Mouse (Mus musculus) bone marrow macrophage, adult 2 months (primary cell): ENCODE measurements around the gene Schip1. TPM values are rescaled to one million over a fixed set of nuclear protein-coding genes. Genes with fewer than 3 reads are reported as not detected.

Source experiments
- H3K27ac ChIP-seq: 2 replicates; pipeline ENCODE4 v1.5.1; 2012; ENCODE audit warnings: low read depth, low read length; ENCODE audit not compliant: insufficient read depth
- H3K4me1 ChIP-seq: 2 replicates; pipeline ENCODE4 v1.6.1; 2012; ENCODE audit warnings: low read length; ENCODE audit not compliant: control insufficient read depth, insufficient read depth
- H3K4me3 ChIP-seq: 2 replicates; pipeline ENCODE4 v1.5.1; 2012; ENCODE audit warnings: mild to moderate bottlenecking, low read length, moderate library complexity; ENCODE audit not compliant: insufficient read depth
- CTCF ChIP-seq: IDR thresholded peaks from 2 replicates; pipeline ENCODE4 v1.5.1; 2012; ENCODE audit warnings: low read depth, mild to moderate bottlenecking, low read length, moderate library complexity
- POLR2A ChIP-seq: IDR thresholded peaks from 2 replicates; pipeline ENCODE4 v1.6.1; 2012; ENCODE audit warnings: mild to moderate bottlenecking, low read depth, low read length, borderline replicate concordance
- polyA plus RNA-seq: library from polyadenylated mRNA; stranded (reverse); fragments of >200 nt; gene quantifications from 2 replicates; pipeline ENCODE4 v1.2.4, GENCODE M21; 2012; ENCODE audit not compliant: missing spikeins, insufficient read depth, insufficient read length

The Schip1 gene
- not detected in 2 replicates for polyA plus RNA-seq

GRCm38 (mm10) chr3:68064731-68065130 lies at the start of gene Schip1:
Gene Schip1 (plus strand): TSS chr3:68064802.
- Histone ChIP-seq H3K4me3 (no peak within 1 kb of the TSS), H3K4me1 (no peaks in the 10 kb centered on the region), H3K27ac (no peak within 1 kb of the TSS)
- TF ChIP-seq CTCF: no peak
- no peak for TF ChIP-seq POLR2A

GRCm38 (mm10) chr3:68015786-68016185 lies 48.8 kb upstream of the Schip1 start:
- no peak for TF ChIP-seq POLR2A
- H3K4me1 ChIP-seq: no peaks in the 10 kb centered on the region
- H3K27ac ChIP-seq: no peak overlapping the region
- H3K4me3 ChIP-seq: no peak overlapping the region

- TF ChIP-seq CTCF: no peak
- no peak for TF ChIP-seq POLR2A
- Histone ChIP-seq H3K4me3 (no peak overlapping the region), H3K4me1 (no peaks in the 10 kb centered on the region), H3K27ac (no peak overlapping the region)
These were observed 45.2 kb upstream of the Schip1 start for GRCm38 (mm10) chr3:68019401-68019800.

GRCm38 (mm10) chr3:68036097-68036496 lies 28.5 kb upstream of the Schip1 start:
- Histone ChIP-seq H3K27ac (no peak overlapping the region), H3K4me1 (no peaks in the 10 kb centered on the region), H3K4me3 (no peak overlapping the region)
- no peak for TF ChIP-seq CTCF
- TF ChIP-seq POLR2A: no peak

GRCm38 (mm10) chr3:68042951-68043350 lies 21.7 kb upstream of the Schip1 start:
- Histone ChIP-seq H3K27ac (no peak overlapping the region), H3K4me1 (no peaks in the 10 kb centered on the region), H3K4me3 (no peak overlapping the region)
- no peak for TF ChIP-seq POLR2A
- TF ChIP-seq CTCF: no peak

- no peak overlapping the region for H3K4me3 ChIP-seq
- TF ChIP-seq POLR2A (no peak), CTCF (no peak)
- H3K4me1 ChIP-seq: no peaks in the 10 kb centered on the region
- no peak overlapping the region for H3K27ac ChIP-seq
These were observed 18.9 kb upstream of the Schip1 start for GRCm38 (mm10) chr3:68045475-68046416.

- no peak overlapping the region for H3K27ac ChIP-seq
- TF ChIP-seq POLR2A: no peak
- no peak for TF ChIP-seq CTCF
- H3K4me1 ChIP-seq: no peaks in the 10 kb centered on the region
- H3K4me3 ChIP-seq: no peak overlapping the region
These were observed 11.1 kb upstream of the Schip1 start for GRCm38 (mm10) chr3:68053538-68053937.

- Histone ChIP-seq H3K27ac (no peak overlapping the region), H3K4me3 (no peak overlapping the region), H3K4me1 (no peaks in the 10 kb centered on the region)
- TF ChIP-seq POLR2A: no peak
- no peak for TF ChIP-seq CTCF
These were observed 9.5 kb upstream of the Schip1 start for GRCm38 (mm10) chr3:68055071-68055470.

GRCm38 (mm10) chr3:68056373-68057275 lies 8.0 kb upstream of the Schip1 start:
- H3K4me3 ChIP-seq: peak overlapping the region; percentile 67
- H3K4me1 ChIP-seq: no peaks in the 10 kb centered on the region
- TF ChIP-seq POLR2A: no peak
- TF ChIP-seq CTCF: peak; percentile 59
- no peak overlapping the region for H3K27ac ChIP-seq

- H3K27ac ChIP-seq: no peak overlapping the region
- TF ChIP-seq CTCF: no peak
- no peak for TF ChIP-seq POLR2A
- no peak overlapping the region for H3K4me3 ChIP-seq
- no peaks in the 10 kb centered on the region for H3K4me1 ChIP-seq
These were observed 5.3 kb upstream of the Schip1 start for GRCm38 (mm10) chr3:68059162-68059800.
